Mouse (Mus musculus) small intestine, adult 2 months (tissue): ENCODE results near the gene Socs5.

ENCODE experiments used
- CTCF ChIP-seq: fragments of 200-500 bp; IDR thresholded peaks from 2 replicates; pipeline ENCODE4 v1.5.1; 2012; ENCODE audit warnings: low read depth, mild to moderate bottlenecking, control low read depth, inconsistent platforms, low read length, moderate library complexity, mixed read lengths; ENCODE audit not compliant: insufficient replicate concordance, insufficient read length; ENCODE audit errors: extremely low read depth
- POLR2A ChIP-seq: fragments of 200-500 bp; IDR thresholded peaks from 2 replicates; pipeline ENCODE4 v1.6.1; 2012; ENCODE audit warnings: low read depth, mild to moderate bottlenecking, control low read depth, inconsistent platforms, low read length, moderate library complexity

- TF ChIP-seq CTCF: no peak
- no peak for TF ChIP-seq POLR2A
These were observed 24.8 kb downstream of the Socs5 start for GRCm38 (mm10) chr17:87132258-87132657.
